Mouse (Mus musculus): ENCODE data around the gene Slain1.

Gene Slain1

GRCm38 (mm10) chr14:103666347-103666954, 16.4 kb downstream of the Slain1 start:
- no peak for DNase-seq (ENCODE audit: low spot score)

GRCm38 (mm10) chr14:103667036-103667435, 17.0 kb downstream of the Slain1 start:
- no peak for DNase-seq (ENCODE audit: low spot score)

- no peak for DNase-seq (ENCODE audit: low spot score)
Observed at GRCm38 (mm10) chr14:103679395-103680217, 29.6 kb downstream of the Slain1 start.

GRCm38 (mm10) chr14:103680285-103680819, 30.3 kb downstream of the Slain1 start:
- no peak for DNase-seq (ENCODE audit: low spot score)

GRCm38 (mm10) chr14:103682633-103683390, 32.8 kb downstream of the Slain1 start:
- DNase-seq (ENCODE audit: low spot score), result no peak

- no peak for DNase-seq (ENCODE audit: low spot score)
Observed at GRCm38 (mm10) chr14:103686994-103687393, 37.0 kb downstream of the Slain1 start.

- peak; percentile 58 for DNase-seq (ENCODE audit: low spot score)
Observed at GRCm38 (mm10) chr14:103694295-103694694, 44.3 kb downstream of the Slain1 start.

GRCm38 (mm10) chr14:103695620-103696019, 45.6 kb downstream of the Slain1 start:
- no peak for DNase-seq (ENCODE audit: low spot score)

- no peak for DNase-seq (ENCODE audit: low spot score)
Observed at GRCm38 (mm10) chr14:103697101-103697500, 47.1 kb downstream of the Slain1 start.

- no peak for DNase-seq (ENCODE audit: low spot score)
Observed at GRCm38 (mm10) chr14:103699308-103699707, 49.3 kb downstream of the Slain1 start.

- DNase-seq (ENCODE audit: low spot score), result no peak
Observed at GRCm38 (mm10) chr14:103702516-103702915, 52.5 kb downstream of the Slain1 start.

GRCm38 (mm10) chr14:103704771-103705170, 54.7 kb downstream of the Slain1 start:
- DNase-seq (ENCODE audit: low spot score), result no peak

- no peak for DNase-seq (ENCODE audit: low spot score)
Observed at GRCm38 (mm10) chr14:103706347-103706746, 56.3 kb downstream of the Slain1 start.

- no peak for DNase-seq (ENCODE audit: low spot score)
Observed at GRCm38 (mm10) chr14:103708601-103709000, 58.6 kb downstream of the Slain1 start.

- no peak for DNase-seq (ENCODE audit: low spot score)
Observed at GRCm38 (mm10) chr14:103709261-103709660, 59.2 kb downstream of the Slain1 start.

GRCm38 (mm10) chr14:103712986-103713385, 63.0 kb downstream of the Slain1 start:
- DNase-seq (ENCODE audit: low spot score), result no peak

GRCm38 (mm10) chr14:103717516-103717915, 67.5 kb downstream of the Slain1 start:
- no peak for DNase-seq (ENCODE audit: low spot score)

- no peak for DNase-seq (ENCODE audit: low spot score)
Observed at GRCm38 (mm10) chr14:103717979-103718378, 68.0 kb downstream of the Slain1 start.

- no peak for DNase-seq (ENCODE audit: low spot score)
Observed at GRCm38 (mm10) chr14:103718393-103718792, 68.4 kb downstream of the Slain1 start.

- DNase-seq (ENCODE audit: low spot score), result peak; percentile 94
Observed at GRCm38 (mm10) chr14:103718836-103719575, 69.0 kb downstream of the Slain1 start.

GRCm38 (mm10) chr14:103720163-103720562, 70.1 kb downstream of the Slain1 start:
- no peak for DNase-seq (ENCODE audit: low spot score)

Data from testis, postnatal 10 days (tissue).